Mouse (Mus musculus) frontal cortex, postnatal 36 days (tissue): ENCODE data around the gene Crhr2.
A peak's percentile ranks its signal among the peaks of the same experiment; 100 is the strongest.

Experiments used
- DNase-seq, 2 experiments: peaks; one replicate each; pipeline ENCODE4 v3.0.0; 2022; ENCODE audit warnings: low spot score in 2 of 2

Crhr2 gene

DNA sequence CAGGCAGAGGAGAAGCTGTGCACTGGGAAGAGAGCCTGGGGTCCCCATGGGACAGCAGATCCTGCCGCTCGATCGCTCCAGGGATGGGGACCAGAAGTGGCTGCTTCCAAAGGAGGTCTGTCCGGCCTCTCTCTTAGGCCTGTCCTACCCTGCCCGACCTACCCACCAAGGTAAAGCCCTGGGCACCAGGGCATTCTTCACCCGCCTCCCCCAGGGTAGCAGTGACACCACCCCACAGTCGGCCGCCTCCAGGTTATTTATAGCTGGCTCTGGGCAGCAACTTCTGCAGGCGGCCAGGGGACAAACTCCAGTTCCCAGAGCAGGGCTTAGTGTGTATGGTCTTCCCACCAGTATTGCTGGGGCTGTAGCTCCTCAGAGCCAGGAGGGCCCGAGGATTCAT lies at the start of gene Crhr2:
TSS of gene Crhr2 (minus strand) at position 223 of the 400 bp plus-strand sequence.
- no peak for DNase-seq

DNA sequence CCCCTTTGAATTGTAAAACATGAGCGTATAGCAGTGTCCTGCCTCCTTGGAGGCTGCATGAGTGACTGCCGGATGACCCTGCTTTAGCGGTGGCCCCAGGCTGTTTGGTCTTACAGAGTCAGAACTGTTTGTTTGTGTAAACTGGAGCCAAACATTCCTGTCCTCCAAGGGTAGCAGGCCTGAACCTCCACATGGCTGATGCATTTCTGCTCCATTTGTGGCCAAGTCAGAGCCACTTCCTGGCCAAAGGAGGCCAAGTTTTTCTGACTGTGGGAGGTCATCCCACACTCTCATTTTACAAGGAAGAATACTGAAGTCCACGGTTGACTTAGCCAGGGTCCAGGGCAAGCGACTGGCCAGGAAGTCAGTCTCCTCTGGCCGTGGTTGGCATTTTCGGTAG lies 46.7 kb upstream of the Crhr2 start:
- no peak for DNase-seq

DNA sequence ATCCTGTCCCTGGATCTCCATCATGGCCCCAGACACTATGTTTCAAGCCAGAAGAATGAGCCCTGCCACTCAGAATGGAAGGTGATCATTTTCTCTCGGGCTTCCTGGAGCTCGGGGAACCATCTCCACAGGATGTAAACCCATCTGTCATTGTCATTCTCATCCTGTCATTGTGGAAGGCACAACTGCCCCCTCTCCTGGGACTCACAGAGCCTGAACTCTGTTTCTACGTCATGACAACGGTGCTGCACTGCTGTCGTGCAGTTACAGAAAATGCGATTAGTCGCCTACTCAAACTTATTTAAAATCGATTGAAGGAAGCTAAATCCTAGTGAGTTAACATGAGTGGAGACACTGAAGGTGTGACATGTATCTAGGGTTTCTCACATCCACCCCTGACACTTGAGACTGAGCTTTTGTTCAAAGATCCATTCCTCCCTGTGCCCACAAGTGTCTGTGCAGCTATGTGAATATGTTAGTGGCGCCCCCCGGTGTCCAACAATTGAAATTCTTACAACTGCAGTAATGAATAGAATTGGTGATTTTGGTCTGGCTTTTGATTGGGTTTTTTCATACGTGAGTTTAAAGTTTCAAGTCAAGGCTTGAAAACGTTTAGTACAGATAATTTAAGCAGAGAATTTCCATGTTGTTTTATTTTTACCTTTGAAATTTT lies 44.4 kb upstream of the Crhr2 start:
- DNase-seq: peak in 1 of 2 experiments; percentile 22

DNA sequence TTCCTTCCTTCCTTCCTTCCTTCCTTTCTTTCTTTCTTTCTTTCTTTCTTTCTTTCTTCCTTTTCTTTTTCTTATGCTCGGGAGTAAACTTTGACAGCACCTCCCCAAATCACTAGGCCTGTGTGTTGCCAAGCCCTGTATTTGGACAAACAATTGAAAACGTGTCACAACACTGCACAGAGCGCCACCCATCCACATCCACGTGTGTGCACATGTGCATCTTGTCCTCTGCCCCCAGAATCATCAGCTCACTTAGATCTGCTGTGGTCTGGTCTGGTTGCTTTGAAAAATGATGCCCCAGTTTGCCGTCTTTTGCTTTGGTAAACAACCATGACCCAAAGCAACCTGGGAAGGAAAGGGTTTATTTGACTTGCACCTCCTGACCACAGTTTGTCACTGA lies 43.1 kb upstream of the Crhr2 start:
- no peak for DNase-seq

DNA sequence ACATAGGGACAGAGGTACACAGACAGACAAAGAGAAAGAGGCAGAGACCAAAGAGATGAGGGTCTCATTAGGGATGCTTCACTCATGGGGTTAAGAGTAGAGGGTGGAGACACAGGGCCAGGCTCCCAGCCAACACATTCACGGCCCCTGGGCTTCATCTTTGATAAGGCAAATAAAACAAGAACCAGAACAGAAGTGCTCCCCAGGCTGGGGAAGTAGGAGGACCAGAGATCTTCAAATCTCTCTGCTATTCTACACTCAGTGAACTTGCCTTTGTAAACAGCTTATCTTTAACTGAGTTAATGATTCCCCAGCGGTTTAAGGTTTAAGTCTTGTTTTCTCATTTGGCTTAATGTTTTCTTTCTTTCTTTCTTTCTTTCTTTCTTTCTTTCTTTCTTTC lies 42.6 kb upstream of the Crhr2 start:
- DNase-seq: no peak

DNA sequence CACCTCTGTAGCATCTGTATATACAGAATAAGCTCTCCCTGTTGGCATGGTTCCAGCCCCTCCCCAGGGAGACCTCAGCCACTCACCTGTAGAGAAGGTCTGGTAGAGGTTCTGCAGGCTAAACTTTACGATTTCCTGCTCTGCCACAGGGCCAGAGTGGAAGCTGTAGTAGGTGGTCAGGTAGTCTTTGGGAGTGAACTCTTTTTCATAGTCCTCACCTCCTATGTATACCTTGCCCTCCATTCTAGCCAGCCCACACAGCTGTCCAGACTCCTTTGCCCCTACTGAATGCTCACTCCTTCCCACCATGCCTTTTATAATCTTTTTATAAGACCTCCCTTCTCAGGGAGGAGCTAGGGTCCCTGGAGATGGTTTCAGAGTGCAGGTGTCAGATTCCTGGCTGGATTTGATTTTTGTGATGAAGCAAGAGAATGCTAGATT lies 41.9 kb upstream of the Crhr2 start, which contains the start of gene Inmt:
TSS of gene Inmt (minus strand) at position 303 of the 441 bp plus-strand sequence.
- DNase-seq: no peak

DNA sequence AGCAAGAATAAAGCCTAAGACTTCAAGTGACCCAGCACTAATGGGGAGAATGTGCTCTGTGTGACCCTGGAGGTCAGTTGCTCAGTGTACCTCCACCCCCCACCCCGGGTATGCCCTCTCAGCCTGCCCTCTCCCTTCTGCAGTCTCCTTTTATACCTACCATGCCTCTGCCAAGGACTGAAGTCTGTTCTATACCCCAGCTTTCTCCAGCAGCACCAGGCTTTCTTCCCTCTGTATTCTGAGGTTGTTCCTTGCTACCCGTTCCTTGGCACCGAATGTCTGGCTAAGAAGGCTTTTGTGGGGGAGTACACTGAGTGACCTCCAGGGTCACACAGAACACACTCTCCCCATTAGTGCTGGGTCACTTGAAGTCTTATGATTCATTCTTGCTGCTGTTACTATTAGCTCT lies 41.1 kb upstream of the Crhr2 start:
- no peak for DNase-seq

DNA sequence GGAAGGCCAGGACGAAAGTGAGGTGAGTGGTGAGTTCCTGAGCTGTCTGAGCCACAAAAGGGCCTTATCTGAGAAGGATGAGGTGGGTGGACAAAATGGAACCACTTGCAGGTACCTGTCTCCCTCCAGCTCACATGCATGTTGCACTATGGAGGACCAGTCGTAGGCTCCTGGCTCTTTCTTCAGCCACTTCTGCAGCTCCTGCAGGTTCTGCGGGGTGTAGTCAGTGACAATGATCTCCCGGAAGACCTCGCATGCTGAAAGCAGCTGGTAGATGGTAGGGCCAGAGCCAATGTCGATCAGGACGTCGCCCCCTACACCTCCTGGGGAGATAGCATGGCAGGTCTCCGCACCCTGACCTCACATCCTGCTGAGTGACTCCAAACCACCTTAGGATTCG lies 40.4 kb upstream of the Crhr2 start:
- no peak for DNase-seq

DNA sequence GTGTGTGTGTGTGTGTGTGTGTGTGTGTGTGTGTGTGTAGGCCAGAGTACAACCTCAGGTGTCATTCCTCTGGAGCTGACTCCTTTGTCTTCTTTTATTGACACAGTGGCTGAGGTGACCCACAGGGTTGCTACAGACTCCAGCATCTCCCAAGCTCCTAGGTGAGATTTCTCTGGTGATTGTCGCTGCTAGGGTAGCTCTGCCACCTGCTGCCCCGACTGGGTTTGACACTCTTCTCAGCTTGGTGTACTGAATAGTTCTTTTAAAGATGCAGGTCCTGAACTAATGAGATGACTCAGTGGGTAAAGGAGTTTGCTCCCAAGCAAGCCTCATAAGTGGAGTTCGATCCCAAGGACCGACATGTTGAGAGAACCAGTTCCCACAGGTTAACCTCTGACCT lies 38.8 kb upstream of the Crhr2 start:
- peak in 1 of 2 experiments; percentile 16 for DNase-seq

DNA sequence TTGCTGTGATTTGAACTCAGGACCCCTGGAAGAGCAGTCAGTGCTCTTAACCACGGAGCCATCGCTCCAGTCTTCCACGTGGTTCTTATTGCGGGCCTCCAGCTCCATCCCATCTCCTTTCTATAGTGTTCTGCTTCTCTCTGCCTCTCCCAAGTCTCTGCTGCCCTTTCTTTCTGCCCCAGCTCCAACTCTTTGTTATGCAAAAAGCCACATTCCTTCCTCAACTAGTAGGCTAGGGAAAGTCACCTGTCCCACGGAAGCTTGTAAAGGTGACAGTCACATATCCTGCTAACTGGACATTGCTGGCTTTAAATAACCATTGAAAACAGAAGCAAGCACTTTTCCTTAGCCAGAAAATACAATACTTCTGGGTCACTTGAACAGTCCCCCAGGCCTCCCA lies 37.0 kb upstream of the Crhr2 start:
- no peak for DNase-seq

DNA sequence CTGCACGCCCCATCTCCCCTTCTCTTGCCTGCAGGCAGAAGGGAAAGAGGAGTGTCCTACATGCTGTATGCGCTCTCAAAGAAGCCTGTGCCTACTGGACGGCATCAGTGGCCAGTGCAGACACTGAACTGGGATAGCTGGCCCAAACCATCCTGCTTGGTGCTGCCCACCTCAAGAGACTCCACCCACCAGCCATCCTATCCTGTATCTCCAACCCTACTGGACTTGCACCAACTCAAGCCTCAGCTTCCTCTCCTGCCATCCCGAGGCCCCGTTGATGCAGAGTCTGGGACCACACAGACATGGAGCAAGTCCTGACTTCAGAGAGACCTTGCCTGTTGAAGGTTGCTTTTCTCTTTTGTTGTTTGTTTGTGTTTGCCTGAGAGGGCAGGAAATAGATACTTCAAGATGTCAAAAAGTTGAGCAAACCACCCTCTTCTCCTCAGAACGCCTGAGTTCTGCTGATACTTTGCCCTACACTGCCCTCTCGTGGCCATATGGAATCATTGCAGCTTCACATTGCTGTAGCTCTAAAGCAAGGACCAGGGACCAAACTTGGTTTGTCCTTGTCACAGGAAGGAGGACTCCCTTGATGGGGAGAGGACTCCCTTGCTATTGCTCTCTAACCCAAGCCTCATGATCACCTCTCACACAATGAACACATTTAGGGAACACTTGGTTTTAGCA lies 34.1 kb upstream of the Crhr2 start:
- peak; percentile 75 to 84 for DNase-seq

DNA sequence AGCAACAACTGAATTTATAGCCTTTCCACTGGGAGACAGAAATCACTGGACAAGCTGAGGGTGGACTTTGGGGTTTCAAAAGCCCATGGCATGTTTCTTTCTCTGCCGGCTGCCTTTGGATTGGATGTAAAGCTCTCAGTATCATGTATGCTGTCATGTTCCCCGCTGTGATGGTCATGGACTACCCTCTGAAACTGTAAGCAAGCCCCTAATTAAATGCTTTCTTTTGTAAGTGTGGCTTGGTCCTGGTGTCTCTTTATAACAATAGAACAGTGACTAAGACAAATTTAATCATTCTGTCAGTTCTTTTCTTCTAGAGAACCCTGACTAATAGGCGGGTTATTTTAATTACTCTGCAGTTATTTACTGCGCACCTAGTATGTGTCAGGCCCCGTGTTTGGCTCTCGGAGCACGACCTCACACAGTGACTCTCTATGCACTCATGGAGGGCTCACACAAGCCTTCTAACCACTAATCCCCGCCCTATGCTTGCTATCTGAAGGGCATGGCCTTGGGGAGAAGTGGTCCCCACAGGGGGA lies 30.3 kb upstream of the Crhr2 start:
- no peak for DNase-seq

DNA sequence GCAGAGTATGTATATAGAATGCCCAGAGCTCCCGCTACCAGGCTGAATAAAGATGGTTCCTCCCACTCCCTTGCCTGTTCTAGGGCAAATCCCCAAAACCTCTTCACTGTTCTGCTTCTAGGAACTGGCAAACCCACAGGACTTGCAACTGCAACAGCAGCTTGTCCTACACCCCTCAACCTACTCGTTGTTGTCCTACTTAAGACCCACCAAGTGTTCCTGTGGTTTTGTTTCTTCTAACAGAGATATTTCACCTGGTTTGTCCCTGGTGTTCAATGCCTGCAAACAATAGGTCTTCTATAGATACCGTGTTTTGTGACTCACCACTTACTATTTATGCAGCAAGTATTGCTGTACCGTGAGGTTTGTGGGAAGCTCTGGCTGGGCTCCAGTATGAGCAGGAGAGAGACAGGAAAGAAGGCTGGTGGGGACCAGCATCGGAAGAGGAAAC lies 28.5 kb upstream of the Crhr2 start:
- peak; percentile 68 to 77 for DNase-seq

DNA sequence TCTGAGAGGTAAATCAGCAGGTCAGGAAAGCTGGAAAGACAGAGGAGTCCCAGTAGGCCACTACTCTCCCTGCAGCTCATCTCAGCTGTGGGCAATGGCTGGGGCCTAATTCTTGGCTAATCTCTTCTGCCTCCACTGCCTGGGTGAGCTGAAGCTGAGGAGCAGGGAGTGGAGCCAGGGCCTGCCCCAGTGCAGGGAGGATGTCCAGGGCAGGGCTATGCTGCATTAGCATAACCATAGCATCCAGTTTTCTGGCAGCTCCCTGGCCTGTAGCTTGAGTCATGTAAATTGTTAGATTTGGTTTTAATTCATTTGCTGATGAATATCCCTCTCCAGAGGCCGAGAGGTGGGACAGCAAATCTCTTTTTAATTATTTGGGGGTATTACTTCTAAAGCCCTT lies 26.4 kb upstream of the Crhr2 start:
- DNase-seq: no peak

DNA sequence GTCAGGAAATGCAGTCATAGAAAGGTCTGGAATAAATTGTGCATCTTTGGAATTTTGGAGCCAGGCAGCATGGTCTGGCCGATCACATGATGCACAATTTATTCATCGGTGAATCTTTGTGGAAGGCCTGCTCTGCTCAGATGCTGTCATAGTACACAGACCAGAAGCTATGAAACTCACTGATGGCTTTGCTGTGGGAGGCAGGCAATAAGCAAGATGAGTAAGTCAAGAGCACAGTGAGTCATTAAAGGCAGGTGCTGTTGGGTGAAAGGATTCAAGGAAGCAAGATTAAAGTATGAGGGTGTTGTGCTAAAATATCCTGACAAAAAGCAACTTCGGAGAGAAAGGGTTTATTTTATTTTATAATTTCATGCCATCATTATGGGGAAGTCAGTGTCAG lies 19.4 kb upstream of the Crhr2 start:
- DNase-seq: peak in 1 of 2 experiments; percentile 13

DNA sequence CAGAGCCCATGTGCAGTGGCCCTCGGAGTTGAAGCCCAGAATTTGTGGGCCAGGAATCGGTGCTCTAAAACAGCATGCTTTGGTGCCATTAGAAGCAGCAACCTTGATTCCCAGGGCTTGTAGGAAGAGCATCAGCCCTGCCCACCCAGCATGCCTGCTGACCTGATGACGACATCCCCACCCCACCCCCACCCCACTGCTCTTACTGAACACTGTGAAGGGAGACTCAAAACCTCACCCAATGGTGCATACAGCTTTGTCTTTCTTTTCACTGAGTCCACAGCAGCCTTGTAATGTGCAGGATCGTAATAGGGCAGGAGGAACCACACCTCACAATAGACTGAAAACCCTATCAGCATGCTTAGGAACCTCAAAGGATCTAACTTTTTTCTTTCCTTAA lies 13.3 kb upstream of the Crhr2 start:
- DNase-seq: no peak

DNA sequence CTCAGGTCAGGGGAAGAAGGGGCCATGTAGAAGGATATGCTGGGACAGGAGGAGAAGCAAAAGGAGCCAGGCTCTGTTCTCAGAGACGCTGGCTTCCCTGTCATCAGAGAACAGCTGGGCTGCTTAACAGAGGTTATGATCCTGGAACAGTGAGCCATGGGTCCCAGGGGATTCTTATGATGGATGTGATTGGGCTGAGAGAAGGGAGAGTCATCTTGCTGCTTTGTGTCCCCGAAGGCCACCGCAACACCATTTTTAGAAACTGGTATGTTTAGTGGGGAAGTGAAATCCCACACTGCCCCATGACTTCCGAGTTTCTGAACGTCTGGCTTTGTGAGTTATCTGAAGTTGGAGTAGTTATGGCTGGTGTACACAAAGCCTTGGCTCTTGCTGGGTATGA lies 12.5 kb upstream of the Crhr2 start:
- no peak for DNase-seq

DNA sequence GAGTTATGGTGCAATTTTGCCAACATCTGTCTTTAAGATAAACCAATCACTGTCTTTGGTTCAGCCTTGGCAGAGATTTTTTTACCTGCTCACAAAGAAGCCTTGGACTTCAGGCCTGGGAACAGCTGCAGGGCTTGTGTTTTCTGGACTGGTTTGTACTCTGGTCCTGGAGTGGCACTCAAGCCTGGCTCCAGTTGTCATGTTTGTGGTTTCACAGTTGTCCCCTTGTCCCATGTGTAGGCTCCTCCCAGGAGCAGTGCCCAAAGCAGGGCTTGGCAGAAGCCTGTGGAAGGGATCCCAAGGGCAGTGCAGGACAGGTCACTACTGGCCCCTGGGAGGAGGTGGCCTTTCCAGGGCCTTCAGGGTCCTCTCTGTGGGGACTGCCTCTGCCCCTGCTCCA lies 5.5 kb upstream of the Crhr2 start:
- no peak for DNase-seq

DNA sequence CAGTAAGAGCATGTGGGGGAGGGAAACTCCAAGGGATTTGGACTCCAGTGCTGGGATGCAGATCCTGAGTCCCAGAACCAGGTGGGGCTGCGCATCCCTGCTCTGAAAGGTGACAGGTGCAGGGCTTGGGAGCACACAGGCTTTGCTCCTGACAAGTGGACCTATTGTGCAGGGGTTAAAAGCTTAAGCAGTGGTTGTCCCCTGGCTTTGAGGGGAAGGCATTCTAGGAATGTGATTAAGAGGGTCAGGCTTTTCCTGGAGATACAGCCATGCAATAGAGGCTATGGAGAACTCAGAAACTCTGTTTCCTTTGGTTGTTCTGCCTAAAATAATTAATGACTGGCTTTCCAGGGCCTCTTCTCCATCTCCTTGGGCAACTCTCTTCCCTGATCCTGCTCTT lies 609 bp upstream of the Crhr2 start:
- no peak for DNase-seq

DNA sequence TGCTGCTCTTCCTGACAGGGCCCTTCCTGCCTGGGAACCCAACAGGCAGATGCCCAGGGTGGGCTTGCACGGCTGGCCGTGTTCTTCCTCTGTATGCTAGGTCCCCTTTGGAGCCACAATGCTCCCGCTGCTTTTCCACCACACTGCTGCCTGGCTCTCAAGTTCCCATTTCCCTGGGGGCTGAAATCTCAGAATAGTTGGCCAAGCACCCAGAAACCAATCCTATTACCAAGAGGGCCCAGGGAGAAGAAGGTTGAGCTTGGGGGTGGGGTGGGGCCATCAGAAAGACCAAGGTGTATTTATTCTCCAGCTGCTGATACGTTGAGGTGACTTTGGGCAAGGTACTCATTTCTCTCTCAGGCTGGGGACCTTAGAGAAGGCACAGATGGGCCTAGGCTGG lies 1.5 kb downstream of the Crhr2 start:
- DNase-seq: no peak

DNA sequence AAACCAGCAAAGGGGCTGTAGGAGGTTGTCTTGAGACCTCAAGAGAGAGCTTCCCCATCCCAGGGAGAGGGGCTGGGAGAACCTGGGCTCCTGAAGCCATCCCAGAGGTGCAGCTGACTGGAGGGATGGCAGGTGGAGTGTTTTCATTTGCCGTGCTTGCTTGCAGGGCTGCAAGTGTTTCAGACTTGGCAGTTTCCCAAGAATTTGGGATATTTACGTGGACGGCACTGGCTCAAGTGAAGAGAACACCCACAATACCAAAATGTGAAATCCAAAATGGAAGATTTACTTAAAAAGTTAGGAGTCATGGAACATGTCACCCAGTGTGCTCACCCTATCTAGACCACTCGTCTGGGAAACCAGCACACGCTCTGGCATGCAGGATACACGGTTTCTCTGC lies 2.2 kb downstream of the Crhr2 start:
- DNase-seq: no peak

DNA sequence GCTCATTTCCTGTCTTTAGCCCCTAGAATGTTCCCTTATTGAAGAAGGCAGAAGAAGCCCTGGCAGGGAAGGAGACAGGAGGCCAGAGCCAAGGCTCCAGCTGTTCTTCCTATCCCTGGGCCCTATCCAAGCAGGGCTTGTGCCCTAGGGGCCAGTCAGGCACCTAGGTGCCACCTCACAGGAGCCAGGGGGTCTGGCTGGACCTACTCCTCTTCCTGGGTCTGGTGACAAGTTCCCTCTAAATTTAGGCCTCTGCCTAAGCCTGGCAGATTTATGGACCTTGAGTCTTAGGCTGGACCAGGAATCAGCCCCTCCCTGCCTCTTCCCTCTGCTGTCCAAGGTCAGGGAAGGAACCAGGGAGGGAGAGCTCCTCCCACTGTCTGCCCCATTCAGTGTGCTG lies 4.4 kb downstream of the Crhr2 start:
- no peak for DNase-seq

DNA sequence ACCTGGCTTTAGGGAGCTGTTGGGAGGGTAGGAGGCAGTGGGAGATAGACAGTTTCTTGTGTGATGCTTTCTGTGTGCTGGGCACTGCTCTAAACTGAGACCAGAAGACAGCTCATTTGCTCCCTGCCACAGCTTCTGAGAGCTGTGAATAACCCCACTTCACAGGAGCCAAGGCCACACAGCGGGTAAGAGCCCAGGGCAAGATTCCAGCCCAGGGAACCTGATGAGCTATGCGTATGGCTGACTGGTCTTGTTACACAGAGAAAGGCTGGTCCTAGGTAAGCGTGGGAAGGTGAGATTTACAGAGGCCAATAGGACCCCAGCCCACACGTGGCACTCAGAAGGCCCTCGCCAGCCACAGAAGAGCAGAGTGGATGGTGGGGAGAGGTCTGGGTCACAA lies 6.2 kb downstream of the Crhr2 start:
- DNase-seq: no peak
